Mouse (Mus musculus) ES-E14 (cell line): Measurements from ENCODE around the gene Cfap45.

ENCODE experiments used
- CHD2 ChIP-seq: IDR thresholded peaks from 2 replicates; pipeline ENCODE4 v1.6.1; 2014; ENCODE audit warnings: mild to moderate bottlenecking, low read depth, low read length, inconsistent platforms
- HCFC1 ChIP-seq: IDR thresholded peaks from 2 replicates; pipeline ENCODE4 v1.6.1; 2012; ENCODE audit warnings: low read length, inconsistent platforms, borderline replicate concordance; ENCODE audit not compliant: insufficient read depth

DNA sequence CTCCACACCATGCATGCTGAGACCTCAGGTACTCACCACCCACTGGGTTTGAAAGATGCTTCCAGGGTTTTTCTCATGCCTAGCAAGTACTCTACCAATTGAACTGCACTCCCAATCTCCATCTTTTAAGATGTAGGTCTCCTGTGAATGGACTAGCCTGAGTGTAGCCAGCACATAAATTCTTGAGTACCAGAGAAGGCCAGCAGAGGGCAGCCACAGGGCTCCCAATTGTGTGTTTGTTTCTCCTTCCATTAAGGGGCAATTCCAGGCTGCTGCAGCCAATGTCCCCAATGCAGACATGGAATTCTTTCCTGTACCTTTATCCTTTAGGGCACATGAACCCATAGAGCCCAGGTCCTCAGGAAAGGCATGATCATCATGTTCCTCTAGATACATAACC, 73.9 kb downstream of the Cfap45 start:
- TF ChIP-seq CHD2 (no peak), HCFC1 (no peak)
